Mouse (Mus musculus) heart, embryonic 16.5 days (tissue): ENCODE measurements around the gene Adamts15. TPM values are rescaled to one million over a fixed set of nuclear protein-coding genes. Genes with fewer than 3 reads are reported as not detected.

Experiments used
- ATAC-seq: fragments of 200-750 bp; cut with Nextera tagmentation; replicated peaks from 2 replicates; pipeline ENCODE4 v1.8.0; 2017; ENCODE audit warnings: moderate number of reproducible peaks; ENCODE audit not compliant: insufficient read depth, low FRiP score; ENCODE audit errors: extremely low read depth
- H3K27ac ChIP-seq: fragments of 300-500 bp; sonication (generic); 2 replicates; pipeline ENCODE4 v1.5.1; 2014; ENCODE audit warnings: mild to moderate bottlenecking, low read length, control low read depth, moderate library complexity
- H3K27me3 ChIP-seq: fragments of 300-500 bp; sonication (generic); 2 replicates; pipeline ENCODE4 v1.6.1; 2014; ENCODE audit warnings: low read length, mixed read lengths; ENCODE audit not compliant: control insufficient read depth, insufficient read depth
- H3K36me3 ChIP-seq: fragments of 300-500 bp; sonication (generic); 2 replicates; pipeline ENCODE4 v1.6.1; 2014; ENCODE audit not compliant: control insufficient read depth, insufficient read depth
- H3K4me1 ChIP-seq: fragments of 300-500 bp; sonication (generic); 2 replicates; pipeline ENCODE4 v1.6.1; 2014; ENCODE audit warnings: low read length, mixed read lengths; ENCODE audit not compliant: control insufficient read depth, insufficient read depth
- H3K4me2 ChIP-seq: fragments of 300-500 bp; sonication (generic); 2 replicates; pipeline ENCODE4 v1.6.1; 2014; ENCODE audit warnings: low read depth, mild to moderate bottlenecking, control low read depth, low read length
- H3K4me3 ChIP-seq: fragments of 300-500 bp; sonication (generic); 2 replicates; pipeline ENCODE4 v1.5.1; 2014; ENCODE audit warnings: mild to moderate bottlenecking, control low read depth, low read length
- H3K9ac ChIP-seq: fragments of 300-500 bp; sonication (generic); 2 replicates; pipeline ENCODE4 v1.6.1; 2014; ENCODE audit warnings: low read length, control low read depth
- H3K9me3 ChIP-seq: fragments of 300-500 bp; sonication (generic); replicated peaks from 2 replicates; pipeline ENCODE4 v1.6.1; 2016; ENCODE audit warnings: low read length; ENCODE audit not compliant: control insufficient read depth
- WGBS: fragments of 180-500 bp; shearing (Covaris S2); extraction: QIAGEN DNeasy Blood & Tissue Kit; methylation state at CpG from one replicate; pipeline ENCODE4 v1.1.7; 2014; 5-methylcytosine and 5-hydroxymethylcytosine counted together
- polyA plus RNA-seq: library from polyadenylated mRNA; unstranded; fragments of >200 nt; fragmentation: Nextera tagmentation; extraction: Ambion mirVana; gene quantifications from 2 replicates; pipeline ENCODE4 v1.2.1, GENCODE M21; 2015

Adamts15 gene
- polyA plus RNA-seq, 1 experiment from 2014 or later, result 4.3 TPM

GRCm38 (mm10) chr9:30951461-30951860 lies 29.2 kb upstream of the Adamts15 start:
- 69% methylated on average over 5 of the region's 5 CpGs for WGBS

GRCm38 (mm10) chr9:30950592-30950991 lies 28.3 kb upstream of the Adamts15 start:
- no peak overlapping the region for H3K9ac ChIP-seq
- no peak for ATAC-seq
- H3K36me3 ChIP-seq, result no peaks in the 10 kb centered on the region
- H3K27ac ChIP-seq, result no peak overlapping the region
- WGBS, result 34% methylated on average over 4 of the region's 4 CpGs
- no peak overlapping the region for H3K4me2 ChIP-seq
- no peaks in the 10 kb centered on the region for H3K9me3 ChIP-seq
- no peaks in the 10 kb centered on the region for H3K27me3 ChIP-seq
- H3K4me1 ChIP-seq, result peaks cover 22% of the 10 kb centered on the region
- no peak overlapping the region for H3K4me3 ChIP-seq

More at GRCm38 (mm10) chr9:30951461-30951860, 29.2 kb upstream of the Adamts15 start:
- Histone ChIP-seq H3K27me3 (no peaks in the 10 kb centered on the region), H3K4me2 (no peak overlapping the region), H3K36me3 (no peaks in the 10 kb centered on the region), H3K9ac (no peak overlapping the region), H3K4me3 (no peak overlapping the region), H3K4me1 (peaks cover 18% of the 10 kb centered on the region), H3K27ac (no peak overlapping the region), H3K9me3 (no peaks in the 10 kb centered on the region)
- no peak for ATAC-seq

- 64% methylated on average over 4 of the region's 4 CpGs for WGBS
- Histone ChIP-seq H3K4me3 (no peak overlapping the region), H3K27me3 (peaks cover under 1% of the 10 kb centered on the region), H3K9me3 (no peaks in the 10 kb centered on the region), H3K9ac (no peak overlapping the region), H3K36me3 (no peaks in the 10 kb centered on the region), H3K27ac (no peak overlapping the region), H3K4me2 (no peak overlapping the region), H3K4me1 (peaks cover 22% of the 10 kb centered on the region)
- no peak for ATAC-seq
Observed at GRCm38 (mm10) chr9:30949971-30950370, 27.7 kb upstream of the Adamts15 start.

DNA sequence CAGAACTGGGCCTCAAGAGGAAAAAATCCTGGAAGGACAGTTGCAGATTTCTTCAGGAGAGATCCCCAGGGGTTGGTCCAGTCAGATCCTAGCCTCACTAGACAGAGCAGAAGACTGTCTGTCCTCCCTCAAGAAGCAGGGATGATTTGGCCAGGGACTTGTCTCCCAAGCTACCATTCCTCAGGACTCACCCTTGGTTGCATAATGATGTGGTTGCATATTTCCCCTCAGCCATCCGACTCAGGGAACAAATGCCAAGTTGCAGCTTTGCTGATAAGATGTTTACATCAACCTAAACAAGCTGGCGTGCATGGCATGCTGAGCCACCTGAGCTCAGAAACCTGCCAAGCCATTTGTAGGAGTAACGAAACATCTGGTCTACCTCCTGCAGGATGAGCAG lies 27.2 kb upstream of the Adamts15 start:
- Histone ChIP-seq H3K4me1 (peaks cover 22% of the 10 kb centered on the region), H3K27ac (no peak overlapping the region), H3K4me2 (no peak overlapping the region), H3K36me3 (no peaks in the 10 kb centered on the region), H3K4me3 (no peak overlapping the region), H3K9ac (no peak overlapping the region), H3K9me3 (no peaks in the 10 kb centered on the region), H3K27me3 (peaks cover 6% of the 10 kb centered on the region)
- no peak for ATAC-seq
- WGBS, result 71% methylated on average over 3 of the region's 3 CpGs

GRCm38 (mm10) chr9:30945276-30945675 lies 23.0 kb upstream of the Adamts15 start:
- Histone ChIP-seq H3K27ac (no peak overlapping the region), H3K9ac (no peak overlapping the region), H3K36me3 (no peaks in the 10 kb centered on the region), H3K9me3 (no peaks in the 10 kb centered on the region), H3K4me2 (no peak overlapping the region), H3K27me3 (peaks cover 34% of the 10 kb centered on the region), H3K4me1 (peaks cover 11% of the 10 kb centered on the region), H3K4me3 (no peak overlapping the region)
- 82% methylated on average over 1 of the region's 1 CpGs for WGBS
- ATAC-seq, result no peak

DNA sequence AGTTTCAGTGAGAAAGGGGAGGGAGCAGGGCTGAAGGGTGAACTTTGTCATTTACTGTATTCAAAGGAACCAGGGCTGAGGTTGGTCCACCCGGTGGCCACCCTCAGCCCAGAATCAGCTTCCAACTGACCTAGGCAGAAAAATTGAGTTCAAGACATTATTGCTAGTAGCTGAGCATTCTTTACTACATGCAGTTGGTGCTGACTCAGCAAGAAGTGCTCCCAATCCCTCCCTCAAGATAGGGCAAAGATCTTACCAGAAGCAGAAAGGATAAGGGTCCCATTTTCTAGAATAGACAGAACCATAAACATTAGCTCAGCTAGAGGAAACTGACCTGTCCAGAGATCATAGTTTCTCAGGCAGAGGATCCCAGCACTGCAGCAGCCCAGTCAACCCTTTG lies 22.0 kb upstream of the Adamts15 start:
- Histone ChIP-seq H3K27ac (no peak overlapping the region), H3K4me2 (peak overlapping the region; percentile 100), H3K4me3 (peak overlapping the region; percentile 71), H3K27me3 (peaks cover 34% of the 10 kb centered on the region), H3K36me3 (no peaks in the 10 kb centered on the region), H3K9me3 (no peaks in the 10 kb centered on the region), H3K9ac (no peak overlapping the region), H3K4me1 (peaks cover 3% of the 10 kb centered on the region)
- ATAC-seq, result no peak
- WGBS, result 22% methylated on average over 1 of the region's 1 CpGs

- peaks cover 3% of the 10 kb centered on the region for H3K4me1 ChIP-seq
- peaks cover 34% of the 10 kb centered on the region for H3K27me3 ChIP-seq
- H3K9ac ChIP-seq, result peak overlapping the region; percentile 74
- no peak for ATAC-seq
- H3K4me2 ChIP-seq, result peak overlapping the region; percentile 100
- H3K36me3 ChIP-seq, result no peaks in the 10 kb centered on the region
- no peak overlapping the region for H3K27ac ChIP-seq
- WGBS, result 1% methylated on average over 14 of the region's 14 CpGs
- H3K4me3 ChIP-seq, result peak overlapping the region; percentile 71
- no peaks in the 10 kb centered on the region for H3K9me3 ChIP-seq
Observed at GRCm38 (mm10) chr9:30943341-30943740, 21.1 kb upstream of the Adamts15 start.

- peak within 1 kb of the TSS; percentile 100 for H3K4me2 ChIP-seq
Observed at GRCm38 (mm10) chr9:30942512-30943313, 20.5 kb upstream of the Adamts15 start, which contains the start of gene Adamts8. Gene Adamts8, plus strand, starts transcription at chr9:30942562.

DNA sequence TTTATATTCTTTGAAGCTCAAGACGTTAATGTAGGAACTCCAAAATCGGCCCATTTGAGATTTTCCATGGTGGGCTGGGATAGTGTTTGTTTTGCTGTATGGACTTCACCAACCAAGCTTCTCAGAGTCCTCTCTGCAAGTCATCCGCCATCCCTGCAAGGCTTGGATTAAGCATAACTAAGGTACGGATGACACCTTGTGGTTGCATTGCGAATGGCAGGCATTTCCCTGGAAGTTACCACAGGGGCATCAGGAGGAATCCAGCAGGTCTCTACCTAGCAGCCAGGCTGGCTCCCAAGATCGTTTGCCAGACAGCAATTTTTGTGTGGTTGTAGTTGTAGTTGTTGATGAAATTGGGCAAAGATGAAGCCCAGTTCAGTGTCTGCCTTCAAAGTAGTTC lies 18.1 kb upstream of the Adamts15 start:
- H3K9me3 ChIP-seq, result no peaks in the 10 kb centered on the region
- H3K27me3 ChIP-seq, result peaks cover 37% of the 10 kb centered on the region
- H3K9ac ChIP-seq, result no peak overlapping the region
- no peak overlapping the region for H3K27ac ChIP-seq
- H3K4me2 ChIP-seq, result no peak overlapping the region
- H3K4me1 ChIP-seq, result no peaks in the 10 kb centered on the region; the same call in 1 of the 2 replicates
- no peak for ATAC-seq
- H3K4me3 ChIP-seq, result no peak overlapping the region
- 7% methylated on average over 6 of the region's 6 CpGs for WGBS
- H3K36me3 ChIP-seq, result no peaks in the 10 kb centered on the region

More at GRCm38 (mm10) chr9:30942512-30943313, 20.5 kb upstream of the Adamts15 start, which contains the start of gene Adamts8:
- H3K9me3 ChIP-seq, result no peaks in the 10 kb centered on the region
- peak within 1 kb of the TSS; percentile 71 for H3K4me3 ChIP-seq
- H3K9ac ChIP-seq, result peak within 1 kb of the TSS; percentile 74
- peaks cover 34% of the 10 kb centered on the region for H3K27me3 ChIP-seq
- peaks cover 3% of the 10 kb centered on the region for H3K4me1 ChIP-seq
- 0 out of 2 replicates have a peak within 1 kb of the TSS, but pooled peaks have one; percentile 3 for H3K27ac ChIP-seq
- ATAC-seq, result peak; percentile 71
- under 1% methylated on average over 92 of the region's 96 CpGs for WGBS
- no peaks in the 10 kb centered on the region for H3K36me3 ChIP-seq
